Mouse (Mus musculus) natural killer cell, adult 2 months (primary cell): ENCODE measurements around the gene Nostrin.

Source experiments
- DNase-seq, 2 experiments: peaks; one replicate each; pipeline ENCODE4 v3.0.0; 2022; ENCODE audit warnings: low spot score in 2 of 2

Gene Nostrin

GRCm38 (mm10) chr2:69193555-69193954, 58.0 kb downstream of the Nostrin start:
- no peak for DNase-seq

DNA sequence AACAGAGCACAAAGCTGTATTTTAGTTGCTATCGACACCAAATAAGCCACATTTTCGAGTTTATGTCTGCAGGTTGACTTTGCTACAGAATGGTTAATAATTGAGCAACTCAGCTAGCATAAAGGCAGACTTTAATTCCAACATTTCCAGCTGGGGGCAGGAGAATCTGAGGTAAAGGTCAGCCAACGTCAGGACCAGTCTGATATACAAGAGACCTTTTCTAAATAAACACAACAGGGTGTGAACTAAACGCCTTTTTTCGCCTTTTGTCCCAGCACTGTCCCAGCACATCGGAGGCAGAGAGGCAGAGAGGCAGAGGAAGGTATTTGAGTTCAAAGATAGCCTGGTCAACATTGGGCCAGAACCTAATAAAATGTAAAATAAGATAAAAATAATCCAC, 69.6 kb downstream of the Nostrin start:
- DNase-seq = no peak

DNA sequence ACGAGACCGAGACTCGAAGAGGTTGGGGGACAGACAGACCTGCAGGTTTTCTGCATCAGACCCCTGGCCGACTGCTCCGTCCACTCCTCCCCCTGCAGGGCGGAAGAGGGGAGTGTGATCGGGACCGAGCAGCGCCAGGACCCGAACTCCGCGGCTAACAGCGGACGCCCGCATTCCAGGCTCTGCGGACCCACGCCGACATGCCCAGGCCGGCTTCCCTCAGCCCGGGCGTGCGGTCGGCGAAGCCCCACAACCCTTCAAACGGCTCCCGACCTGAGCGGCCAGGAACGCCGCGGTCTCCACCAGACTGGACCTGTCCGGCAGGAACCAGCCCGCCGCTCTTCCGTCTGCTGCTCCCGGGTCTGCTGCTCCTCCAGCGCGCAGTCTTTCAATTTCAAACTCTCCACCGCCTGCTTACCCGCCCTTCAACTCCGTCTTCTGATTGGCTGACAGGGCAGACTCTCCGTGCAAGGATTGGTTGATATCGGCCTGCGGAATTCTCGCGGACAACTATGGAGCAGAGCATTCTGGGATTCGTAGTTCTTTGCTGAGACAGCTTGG, 70.3 kb downstream of the Nostrin start, which contains the start of gene Spc25:
Gene Spc25 (minus strand): TSS at position 404 of the 561 bp plus-strand sequence.
- peak; percentile 88 to 90 for DNase-seq

DNA sequence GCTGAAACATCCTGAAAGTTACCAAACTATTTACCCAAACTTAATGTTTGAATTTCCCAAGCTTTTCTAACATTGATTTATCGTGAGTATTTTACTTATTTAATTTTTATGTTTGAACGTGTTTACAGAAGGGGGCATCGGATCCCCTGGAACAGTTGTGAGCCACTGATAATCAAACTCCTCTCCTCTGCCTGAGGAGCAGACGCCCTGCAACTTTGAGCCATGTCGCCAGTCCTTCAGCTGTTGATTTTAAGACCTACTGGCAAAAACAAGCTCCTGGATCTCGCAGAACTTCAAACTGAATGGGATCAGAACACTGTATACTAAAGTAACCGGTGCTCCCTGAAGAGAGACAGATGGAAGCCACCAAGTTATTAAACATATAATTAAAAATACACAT, 70.9 kb downstream of the Nostrin start:
- DNase-seq = no peak

DNA sequence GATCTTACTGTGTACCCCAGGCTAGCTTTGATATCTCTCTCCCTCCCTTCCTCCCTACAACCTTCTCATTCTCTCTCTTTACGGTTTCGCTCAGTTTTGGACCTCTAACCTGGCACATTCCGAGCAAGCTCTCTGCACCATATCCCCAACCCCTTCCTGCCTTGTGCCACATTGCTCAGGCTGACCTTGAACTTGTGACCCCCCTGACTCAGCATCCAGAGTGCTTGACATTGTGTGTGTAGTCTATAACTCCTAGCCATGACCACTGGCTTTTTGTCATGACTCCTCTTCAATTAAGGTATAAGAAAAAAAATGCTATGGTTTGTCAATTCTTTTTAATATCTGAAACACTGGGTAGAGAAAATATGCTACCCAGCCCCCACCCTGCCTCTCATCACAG, 74.1 kb downstream of the Nostrin start:
- DNase-seq = no peak

GRCm38 (mm10) chr2:69210773-69211172, 75.2 kb downstream of the Nostrin start, which contains the start of gene G6pc2:
TSS of gene G6pc2 (plus strand) at chr2:69211073.
- DNase-seq = no peak

- no peak for DNase-seq
These were observed 77.1 kb downstream of the Nostrin start for GRCm38 (mm10) chr2:69212652-69213051.

- DNase-seq = no peak
These were observed 79.6 kb downstream of the Nostrin start for GRCm38 (mm10) chr2:69215242-69215641.

DNA sequence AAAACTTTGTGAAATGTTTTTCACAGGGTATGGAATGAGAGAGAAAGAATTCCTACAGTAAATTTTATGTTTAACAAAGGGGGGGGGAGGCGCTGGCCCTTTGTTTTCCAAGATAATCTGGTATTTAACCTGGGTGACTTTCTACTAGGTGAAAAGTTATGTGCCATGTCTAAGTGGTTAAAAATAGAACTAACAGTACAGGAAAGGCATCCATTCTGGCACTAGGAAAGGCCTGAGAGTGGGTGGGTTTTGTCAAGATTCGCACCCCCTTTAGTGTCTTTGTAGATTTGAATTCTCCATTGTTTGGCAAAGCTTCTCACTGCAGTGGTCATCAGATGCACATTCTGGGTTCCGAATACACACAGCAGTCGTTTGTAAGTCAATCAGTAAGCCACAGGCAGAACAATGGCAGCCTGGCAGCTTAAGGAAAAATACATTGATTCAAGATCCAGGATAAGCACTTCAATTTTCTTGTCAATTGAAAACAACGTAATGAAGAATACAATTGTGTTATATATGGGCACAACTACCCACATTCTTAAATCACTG, 86.3 kb downstream of the Nostrin start:
- no peak for DNase-seq

- DNase-seq = no peak
These were observed 87.2 kb downstream of the Nostrin start for GRCm38 (mm10) chr2:69222815-69223214.

GRCm38 (mm10) chr2:69224724-69225123, 89.1 kb downstream of the Nostrin start:
- DNase-seq = no peak

- no peak for DNase-seq
These were observed 91.3 kb downstream of the Nostrin start for GRCm38 (mm10) chr2:69226876-69227275.

- DNase-seq = no peak
These were observed 93.0 kb downstream of the Nostrin start for GRCm38 (mm10) chr2:69228635-69229034.

DNA sequence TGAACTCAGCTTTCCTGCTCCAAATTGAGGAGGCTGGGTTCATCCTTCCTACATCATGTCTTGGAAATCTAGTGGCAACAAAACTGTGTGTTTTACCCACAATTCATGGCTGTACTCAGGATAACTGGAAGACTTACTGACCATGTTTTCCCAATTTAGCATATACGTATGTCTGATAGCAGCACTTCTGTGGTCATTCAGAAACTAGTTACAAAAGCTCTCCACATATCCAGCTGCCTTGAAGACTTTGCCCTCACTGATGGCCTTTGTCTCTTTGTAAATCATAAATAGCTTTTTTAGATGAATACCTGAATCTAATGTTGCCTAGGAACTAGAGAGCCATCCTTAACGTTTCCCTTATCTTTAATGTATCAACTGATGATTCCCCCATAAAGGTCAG, 94.5 kb downstream of the Nostrin start:
- DNase-seq = no peak

DNA sequence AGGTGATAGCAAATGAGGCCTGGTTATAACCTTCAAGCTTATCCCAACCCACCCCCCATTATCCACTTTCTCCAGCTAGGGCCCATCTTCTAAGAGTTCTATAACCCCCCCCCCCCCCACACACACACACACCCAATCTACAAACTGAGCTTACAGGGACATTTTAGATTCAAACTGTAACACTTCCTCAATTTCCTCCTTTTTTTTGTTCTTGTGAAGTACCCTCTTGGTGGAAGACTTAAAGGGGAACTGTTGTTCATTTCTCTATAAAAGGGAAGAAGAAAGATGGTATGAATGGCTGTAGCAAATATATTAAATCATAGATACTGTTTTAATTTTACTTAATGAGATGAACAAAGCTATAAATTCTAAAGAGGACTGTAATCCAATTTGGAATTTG, 96.5 kb downstream of the Nostrin start:
- DNase-seq = no peak

DNA sequence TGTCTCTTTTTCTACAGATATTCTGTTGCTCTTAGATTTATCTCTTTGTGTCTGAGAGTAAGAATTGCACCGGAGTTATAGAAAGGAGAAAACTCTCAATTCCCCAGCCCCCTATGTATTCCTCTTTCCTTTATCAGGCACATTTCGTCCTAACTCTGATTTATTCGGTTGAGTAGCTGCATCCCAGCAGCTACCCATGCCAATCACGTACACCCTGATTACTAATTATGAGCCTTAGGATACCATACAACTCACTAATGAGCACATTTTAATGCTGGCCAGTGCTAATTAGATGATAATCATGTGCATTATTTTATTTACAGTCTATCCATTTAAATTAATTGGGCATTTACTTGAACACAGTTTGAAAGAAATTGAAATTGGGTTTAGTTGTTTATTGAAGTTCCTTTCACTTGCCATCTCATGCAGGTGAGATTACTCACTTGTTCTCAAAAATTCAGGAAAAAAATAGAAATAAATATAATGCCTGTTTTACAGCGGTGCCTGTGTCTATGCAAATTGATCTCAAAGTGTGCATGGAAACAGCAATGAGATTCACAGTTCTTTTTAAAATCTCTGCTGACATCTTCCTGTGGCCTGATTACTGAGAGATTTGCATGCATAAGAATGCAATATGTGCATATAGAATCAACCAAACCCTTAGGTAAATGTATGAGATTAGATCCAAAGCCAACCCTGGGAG, 99.5 kb downstream of the Nostrin start:
- no peak for DNase-seq
